Mouse (Mus musculus) liver, embryonic 13.5 days (tissue): ENCODE results near the gene Hist1h2ae. TPM values are rescaled to one million over a fixed set of nuclear protein-coding genes. Genes with fewer than 3 reads are reported as not detected.
"Not testable (repeated sequence)": the region's sequence is repeated elsewhere in the genome, so short reads cannot be mapped to it uniquely, and the experiment has no call there.

Experiments
- ATAC-seq: fragments of 200-750 bp; cut with Nextera tagmentation; 2 replicates; pipeline ENCODE4 v1.8.0; 2017; ENCODE audit warnings: low read depth, mild to moderate bottlenecking, moderate number of reproducible peaks, moderate library complexity
- DNase-seq: peaks from one replicate; pipeline ENCODE4 v3.0.0; 2022
- H3K27ac ChIP-seq: fragments of 300-500 bp; sonication (generic); 2 replicates; pipeline ENCODE4 v1.5.1; 2015; ENCODE audit warnings: moderate library complexity, mild to moderate bottlenecking, inconsistent platforms
- H3K27me3 ChIP-seq: fragments of 300-500 bp; sonication (generic); 2 replicates; pipeline ENCODE4 v1.6.1; 2015; ENCODE audit warnings: mild to moderate bottlenecking, inconsistent platforms
- H3K36me3 ChIP-seq: fragments of 300-500 bp; sonication (generic); 2 replicates; pipeline ENCODE4 v1.6.1; 2015; ENCODE audit warnings: mild to moderate bottlenecking, inconsistent platforms
- H3K4me1 ChIP-seq: fragments of 300-500 bp; sonication (generic); replicated peaks from 2 replicates; pipeline ENCODE4 v1.6.1; 2015; ENCODE audit warnings: inconsistent platforms
- H3K4me2 ChIP-seq: fragments of 300-500 bp; sonication (generic); 2 replicates; pipeline ENCODE4 v1.6.1; 2015; ENCODE audit warnings: inconsistent platforms, mild to moderate bottlenecking, moderate library complexity
- H3K4me3 ChIP-seq: fragments of 300-500 bp; sonication (generic); replicated peaks from 2 replicates; pipeline ENCODE4 v1.5.1; 2015; ENCODE audit warnings: mild to moderate bottlenecking, inconsistent platforms
- H3K9ac ChIP-seq: fragments of 300-500 bp; sonication (generic); 2 replicates; pipeline ENCODE4 v1.6.1; 2015; ENCODE audit warnings: mild to moderate bottlenecking, inconsistent platforms
- H3K9me3 ChIP-seq: fragments of 300-500 bp; sonication (generic); replicated peaks from 2 replicates; pipeline ENCODE4 v1.6.1; 2016; ENCODE audit warnings: inconsistent platforms
- WGBS: fragments of 180-500 bp; shearing (Covaris S2); methylation state at CpG from one replicate; pipeline ENCODE4 v1.1.7; 2015; ENCODE audit not compliant: insufficient replicate concordance; 5-methylcytosine and 5-hydroxymethylcytosine counted together
- polyA plus RNA-seq: library from polyadenylated mRNA; unstranded; fragments of >200 nt; fragmentation: Nextera tagmentation; extraction: Ambion mirVana; gene quantifications from 2 replicates; pipeline ENCODE4 v1.2.1, GENCODE M21; 2015

Gene Hist1h2ae
- polyA plus RNA-seq, 1 experiment from 2014 or later, result 121 TPM

GRCm38 (mm10) chr13:23543965-23544786 is 26.8 kb downstream of the Hist1h2ae start, which contains the start of gene Hist1h3f:
Gene Hist1h3f, plus strand, starts transcription at chr13:23544052.
- Histone ChIP-seq H3K4me1 (peaks cover 29% of the 10 kb centered on the region), H3K4me3 (peak within 1 kb of the TSS; percentile 67), H3K4me2 (peak within 1 kb of the TSS; percentile 73), H3K27ac (peak within 1 kb of the TSS; percentile 98), H3K27me3 (no peaks in the 10 kb centered on the region), H3K9me3 (no peaks in the 10 kb centered on the region), H3K9ac (peak within 1 kb of the TSS; percentile 90), H3K36me3 (no peaks in the 10 kb centered on the region)
- under 1% methylated on average over 28 of the region's 45 CpGs for WGBS
- DNase-seq (peak; percentile 86), ATAC-seq (peak; percentile 75)

GRCm38 (mm10) chr13:23542999-23543607 is 27.9 kb downstream of the Hist1h2ae start, which contains the start of gene Hist1h2bh:
Gene Hist1h2bh, minus strand, starts transcription at chr13:23543392.
- peak within 1 kb of the TSS; percentile 98 for H3K27ac ChIP-seq
- under 1% methylated on average over 30 of the region's 42 CpGs for WGBS
- H3K9ac ChIP-seq, result peak within 1 kb of the TSS; percentile 90
- peak within 1 kb of the TSS; percentile 67 for H3K4me3 ChIP-seq
- H3K9me3 ChIP-seq, H3K27me3 ChIP-seq, H3K36me3 ChIP-seq: not testable (repeated sequence)
- ATAC-seq, result peak; percentile 87
- peak within 1 kb of the TSS; percentile 73 for H3K4me2 ChIP-seq
- H3K4me1 ChIP-seq, result peaks cover 33% of the 10 kb centered on the region
- DNase-seq, result peak; percentile 89

- peak overlapping the region; percentile 67 for H3K4me3 ChIP-seq
- peak overlapping the region; percentile 98 for H3K27ac ChIP-seq
- peaks cover 40% of the 10 kb centered on the region for H3K4me1 ChIP-seq
- H3K27me3 ChIP-seq, ATAC-seq, H3K9me3 ChIP-seq, H3K36me3 ChIP-seq, DNase-seq: not testable (repeated sequence)
- WGBS, result 7% methylated on average over 3 of the region's 3 CpGs
- peak overlapping the region; percentile 90 for H3K9ac ChIP-seq
- H3K4me2 ChIP-seq, result peak overlapping the region; percentile 73
Measured at GRCm38 (mm10) chr13:23542225-23542980, 28.6 kb downstream of the Hist1h2ae start.

GRCm38 (mm10) chr13:23541497-23541896 is 29.5 kb downstream of the Hist1h2ae start:
- Histone ChIP-seq H3K27ac (peak overlapping the region; percentile 98), H3K4me2 (peak overlapping the region; percentile 73), H3K9ac (peak overlapping the region; percentile 90), H3K4me1 (peaks cover 45% of the 10 kb centered on the region), H3K36me3 (no peaks in the 10 kb centered on the region), H3K9me3 (no peaks in the 10 kb centered on the region), H3K27me3 (no peaks in the 10 kb centered on the region), H3K4me3 (peak overlapping the region; percentile 67)
- WGBS, result 62% methylated on average over 3 of the region's 3 CpGs
- DNase-seq (no peak), ATAC-seq (no peak)

GRCm38 (mm10) chr13:23539821-23540220 is 31.2 kb downstream of the Hist1h2ae start:
- not testable (repeated sequence) for DNase-seq, H3K9me3 ChIP-seq, H3K4me3 ChIP-seq, ATAC-seq, H3K4me2 ChIP-seq, H3K27me3 ChIP-seq, H3K36me3 ChIP-seq
- Histone ChIP-seq H3K9ac (peak overlapping the region; percentile 62), H3K4me1 (peaks cover 40% of the 10 kb centered on the region), H3K27ac (peak overlapping the region; percentile 98)
- WGBS, result 68% methylated on average over 1 of the region's 1 CpGs

- Histone ChIP-seq H3K9ac (peak overlapping the region; percentile 84), H3K4me1 (peaks cover 40% of the 10 kb centered on the region), H3K4me2 (peak overlapping the region; percentile 65), H3K36me3 (no peaks in the 10 kb centered on the region), H3K9me3 (no peaks in the 10 kb centered on the region), H3K27ac (peak overlapping the region; percentile 98), H3K27me3 (no peaks in the 10 kb centered on the region), H3K4me3 (peak overlapping the region; percentile 63)
- DNase-seq, result no peak
- ATAC-seq, result no peak
- 81% methylated on average over 5 of the region's 5 CpGs for WGBS
Measured at GRCm38 (mm10) chr13:23538249-23538648, 32.8 kb downstream of the Hist1h2ae start.

- H3K9ac ChIP-seq, result peak overlapping the region; percentile 84
- H3K9me3 ChIP-seq, result no peaks in the 10 kb centered on the region
- peaks cover 51% of the 10 kb centered on the region for H3K4me1 ChIP-seq
- H3K27me3 ChIP-seq, result no peaks in the 10 kb centered on the region
- peak overlapping the region; percentile 65 for H3K4me2 ChIP-seq
- DNase-seq (no peak), ATAC-seq (no peak)
- peak overlapping the region; percentile 63 for H3K4me3 ChIP-seq
- peak overlapping the region; percentile 98 for H3K27ac ChIP-seq
- WGBS, result 62% methylated on average over 3 of the region's 3 CpGs
- H3K36me3 ChIP-seq, result no peaks in the 10 kb centered on the region
Measured at GRCm38 (mm10) chr13:23537006-23537710, 33.9 kb downstream of the Hist1h2ae start.

GRCm38 (mm10) chr13:23536076-23536822 is 34.8 kb downstream of the Hist1h2ae start:
- Histone ChIP-seq H3K9me3 (no peaks in the 10 kb centered on the region), H3K36me3 (no peaks in the 10 kb centered on the region), H3K27ac (peak overlapping the region; percentile 98), H3K9ac (peak overlapping the region; percentile 84), H3K27me3 (no peaks in the 10 kb centered on the region), H3K4me1 (peaks cover 52% of the 10 kb centered on the region), H3K4me2 (peak overlapping the region; percentile 65), H3K4me3 (peak overlapping the region; percentile 63)
- WGBS, result 14% methylated on average over 7 of the region's 7 CpGs
- ATAC-seq (no peak), DNase-seq (no peak)

GRCm38 (mm10) chr13:23535137-23536075 is 35.6 kb downstream of the Hist1h2ae start, which contains the start of gene Hist1h3g:
Gene Hist1h3g, plus strand, starts transcription at chr13:23535422.
- not testable (repeated sequence) for H3K36me3 ChIP-seq, H3K9me3 ChIP-seq, H3K27me3 ChIP-seq
- peak within 1 kb of the TSS; percentile 65 for H3K4me2 ChIP-seq
- DNase-seq (peak; percentile 93), ATAC-seq (peak; percentile 85)
- peak within 1 kb of the TSS; percentile 84 for H3K9ac ChIP-seq
- H3K27ac ChIP-seq, result peak within 1 kb of the TSS; percentile 98
- WGBS, result under 1% methylated on average over 52 of the region's 62 CpGs
- peaks cover 47% of the 10 kb centered on the region for H3K4me1 ChIP-seq
- H3K4me3 ChIP-seq, result peak within 1 kb of the TSS; percentile 63
